8 mouse cellular contexts compared by ENCODE assay signal in the genomic region with DNA sequence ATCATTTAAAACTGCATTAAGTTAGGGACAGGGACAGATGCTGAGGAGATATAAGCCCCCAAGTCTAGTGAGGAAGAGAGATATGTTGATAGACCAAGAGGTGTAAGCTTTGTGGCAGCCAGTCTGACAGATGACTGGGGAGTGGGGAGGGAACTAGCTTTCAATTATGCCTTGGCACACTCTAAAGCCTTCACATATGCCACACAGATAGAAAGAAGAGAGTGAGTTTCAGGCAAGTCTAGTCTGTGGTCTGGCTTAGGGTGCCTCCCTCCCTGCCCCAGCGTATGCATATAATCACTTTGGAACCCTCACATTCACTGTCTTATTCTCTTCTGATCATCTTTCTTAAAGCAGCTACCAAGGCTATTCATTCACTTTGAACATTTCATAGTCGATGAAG. TPM values are rescaled to one million over a fixed set of nuclear protein-coding genes. Genes with fewer than 3 reads are reported as not detected.
A peak's percentile ranks its signal among the peaks of the same experiment; 100 is the strongest.
DNase-seq lines count a peak whose midpoint lies in the region; ATAC-seq and TF ChIP-seq lines count a peak whose summit lies in the region.

No protein-coding gene starts in this region.

- no peaks in the 10 kb centered on the region for H3K36me3 ChIP-seq in kidney, adult 2 months (ENCODE audit: control insufficient read depth, insufficient read depth, low read length)
- H3K36me3 ChIP-seq in hindbrain, embryonic 14.5 days (replicated peaks; ENCODE audit: control insufficient read depth, insufficient read depth) = no peaks in the 10 kb centered on the region
- H3K36me3 ChIP-seq in midbrain, embryonic 13.5 days = no peaks in the 10 kb centered on the region

- ATAC-seq in common myeloid progenitor, adult 5-6 weeks (replicated peaks; ENCODE audit: low read depth, poor library complexity, severe bottlenecking) = peak; percentile 43; the same call in 1 of the 2 replicates
- ATAC-seq in hindbrain, embryonic 14.5 days (ENCODE audit: low FRiP score) = no peak
- ATAC-seq in midbrain, embryonic 13.5 days = 0 out of 2 replicates have a peak, but pooled peaks have one; percentile 20

- H3K4me3 ChIP-seq in kidney, adult 2 months (ENCODE audit: insufficient read depth, low read depth, low read length) = peak overlapping the region; percentile 51; the same call in 1 of the 2 replicates
- H3K4me3 ChIP-seq in hindbrain, embryonic 14.5 days (replicated peaks; ENCODE audit: low read length) = peak overlapping the region; percentile 36
- H3K4me3 ChIP-seq in midbrain, embryonic 13.5 days (replicated peaks) = peak overlapping the region; percentile 38

- H3K27ac ChIP-seq in kidney, adult 2 months (ENCODE audit: insufficient read depth, low read depth, low read length) = no peak overlapping the region
- no peak overlapping the region for H3K27ac ChIP-seq in hindbrain, embryonic 14.5 days
- no peak overlapping the region for H3K27ac ChIP-seq in midbrain, embryonic 13.5 days

- peak overlapping the region; percentile 78 for H3K4me2 ChIP-seq in hindbrain, embryonic 14.5 days (replicated peaks)
- peak overlapping the region; percentile 56 for H3K4me2 ChIP-seq in midbrain, embryonic 13.5 days (replicated peaks)

- no peaks in the 10 kb centered on the region for H3K4me1 ChIP-seq in kidney, adult 2 months (ENCODE audit: control insufficient read depth, insufficient read depth, low read length)
- H3K4me1 ChIP-seq in hindbrain, embryonic 14.5 days (replicated peaks; ENCODE audit: control insufficient read depth, insufficient read depth, low read length) = 0 out of 2 replicates have a peak, but pooled peaks cover 3% of the 10 kb centered on the region
- H3K4me1 ChIP-seq in midbrain, embryonic 13.5 days (replicated peaks) = 0 out of 2 replicates have a peak, but pooled peaks cover 5% of the 10 kb centered on the region

- H3K9ac ChIP-seq in hindbrain, embryonic 14.5 days = peak overlapping the region; percentile 47
- peak overlapping the region; percentile 17; the same call in 1 of the 2 replicates for H3K9ac ChIP-seq in midbrain, embryonic 13.5 days (replicated peaks)

- H3K9me3 ChIP-seq in hindbrain, embryonic 14.5 days (ENCODE audit: control insufficient read depth, low read length) = no peaks in the 10 kb centered on the region
- H3K9me3 ChIP-seq in midbrain, embryonic 13.5 days = no peaks in the 10 kb centered on the region

- no peak for TF ChIP-seq POLR2A in kidney, adult 2 months (IDR thresholded peaks at IDR 0.05; ENCODE audit: low read depth, low read length)

- no peaks in the 10 kb centered on the region for H3K27me3 ChIP-seq in kidney, adult 2 months (replicated peaks; ENCODE audit: control insufficient read depth, insufficient read depth, low read length)
- no peaks in the 10 kb centered on the region for H3K27me3 ChIP-seq in hindbrain, embryonic 14.5 days (ENCODE audit: control insufficient read depth, insufficient read depth, low read length)
- no peaks in the 10 kb centered on the region for H3K27me3 ChIP-seq in midbrain, embryonic 13.5 days

- TF ChIP-seq CTCF in kidney, adult 2 months (conservative IDR thresholded peaks at IDR 0.05; ENCODE audit: insufficient read depth, insufficient read length, low read depth, low read length) = no peak

- DNase-seq in kidney, adult 2 months = no peak
- DNase-seq in kidney, postnatal 36 days = no peak
- no peak for DNase-seq in hindbrain, embryonic 14.5 days (ENCODE audit: low spot score)
- DNase-seq in natural killer cell, adult 2 months (ENCODE audit: low spot score in 2 of 2) = no peak
- DNase-seq in right cerebral cortex, adult 2 months (ENCODE audit: low spot score in 2 of 2) = no peak
- DNase-seq in adrenal gland, postnatal 4 days (ENCODE audit: low spot score in 2 of 2) = no peak

- 21% methylated on average over 2 of the region's 2 CpGs for WGBS in kidney, adult 2 months
- 18% methylated on average over 2 of the region's 2 CpGs for WGBS in hindbrain, embryonic 14.5 days
- 14% methylated on average over 2 of the region's 2 CpGs for WGBS in midbrain, embryonic 13.5 days

RNA-seq across cellular contexts. Expression of gene Cfap70, which starts 0.7 kb away (rescaled TPM):
- polyA plus RNA-seq in kidney, adult 2 months (2012; rRNA removed) = 0.77 and 1.0 TPM in 2 replicates
- total RNA-seq in common myeloid progenitor, adult 5-6 weeks (2017) = 0.05 TPM in 1 of 2 replicates, not detected in the other
- 1.3 and 1.4 TPM in 2 replicates for polyA plus RNA-seq in hindbrain, embryonic 14.5 days (2014; fragmentation: Nextera tagmentation; extraction: Ambion mirVana)
- polyA plus RNA-seq in midbrain, embryonic 13.5 days (2015; fragmentation: Nextera tagmentation; extraction: Ambion mirVana) = 0.50 and 1.3 TPM in 2 replicates
- 1 to 10 TPM; 1.7 to 5.2 TPM for total RNA-seq in adrenal gland, postnatal 4 days (2021)

RNA-seq across cellular contexts. Expression of gene Anxa7, which starts 28.6 kb away (rescaled TPM):
- polyA plus RNA-seq in kidney, adult 2 months (2012; rRNA removed) = 84.0 and 92.2 TPM in 2 replicates
- total RNA-seq in common myeloid progenitor, adult 5-6 weeks (2017) = 48.7 and 60.9 TPM in 2 replicates
- 15.4 and 16.5 TPM in 2 replicates for polyA plus RNA-seq in hindbrain, embryonic 14.5 days (2014; fragmentation: Nextera tagmentation; extraction: Ambion mirVana)
- 7.8 and 8.5 TPM in 2 replicates for polyA plus RNA-seq in midbrain, embryonic 13.5 days (2015; fragmentation: Nextera tagmentation; extraction: Ambion mirVana)
- total RNA-seq in adrenal gland, postnatal 4 days (2021) = 10 to 100 TPM; 81.0 to 81.8 TPM

RNA-seq across cellular contexts. Expression of gene Mss51, which starts 45.4 kb away (rescaled TPM):
- 0.19 and 0.45 TPM in 2 replicates for polyA plus RNA-seq in kidney, adult 2 months (2012; rRNA removed)
- 1.1 and 1.9 TPM in 2 replicates for total RNA-seq in common myeloid progenitor, adult 5-6 weeks (2017)
- 0.55 TPM in 2 replicates for polyA plus RNA-seq in hindbrain, embryonic 14.5 days (2014; fragmentation: Nextera tagmentation; extraction: Ambion mirVana)
- 0.81 and 0.86 TPM in 2 replicates for polyA plus RNA-seq in midbrain, embryonic 13.5 days (2015; fragmentation: Nextera tagmentation; extraction: Ambion mirVana)
- total RNA-seq in adrenal gland, postnatal 4 days (2021) = 1 to 10 TPM; 2.2 to 2.6 TPM

RNA-seq across cellular contexts. Expression of gene Mrps16, which starts 57.9 kb away (rescaled TPM):
- polyA plus RNA-seq in kidney, adult 2 months (2012; rRNA removed) = 59.5 and 63.7 TPM in 2 replicates
- 38.8 and 43.9 TPM in 2 replicates for total RNA-seq in common myeloid progenitor, adult 5-6 weeks (2017)
- 63.6 and 69.8 TPM in 2 replicates for polyA plus RNA-seq in hindbrain, embryonic 14.5 days (2014; fragmentation: Nextera tagmentation; extraction: Ambion mirVana)
- polyA plus RNA-seq in midbrain, embryonic 13.5 days (2015; fragmentation: Nextera tagmentation; extraction: Ambion mirVana) = 59.6 and 62.5 TPM in 2 replicates
- 10 to 100 TPM; 73.0 to 74.9 TPM for total RNA-seq in adrenal gland, postnatal 4 days (2021)
